Mouse (Mus musculus) olfactory bulb, adult 2 months (tissue): ENCODE measurements around the gene Gm11563.

Experiments
- CTCF ChIP-seq: fragments of 200-500 bp; IDR thresholded peaks from 2 replicates; pipeline ENCODE4 v1.5.1; 2012; ENCODE audit warnings: low read depth, mild to moderate bottlenecking, low read length, moderate library complexity; ENCODE audit not compliant: insufficient read depth
- POLR2A ChIP-seq: fragments of 200-500 bp; IDR thresholded peaks from 2 replicates; pipeline ENCODE4 v1.6.1; 2012; ENCODE audit warnings: mild to moderate bottlenecking, low read depth, low read length, moderate library complexity; ENCODE audit not compliant: insufficient read depth

DNA sequence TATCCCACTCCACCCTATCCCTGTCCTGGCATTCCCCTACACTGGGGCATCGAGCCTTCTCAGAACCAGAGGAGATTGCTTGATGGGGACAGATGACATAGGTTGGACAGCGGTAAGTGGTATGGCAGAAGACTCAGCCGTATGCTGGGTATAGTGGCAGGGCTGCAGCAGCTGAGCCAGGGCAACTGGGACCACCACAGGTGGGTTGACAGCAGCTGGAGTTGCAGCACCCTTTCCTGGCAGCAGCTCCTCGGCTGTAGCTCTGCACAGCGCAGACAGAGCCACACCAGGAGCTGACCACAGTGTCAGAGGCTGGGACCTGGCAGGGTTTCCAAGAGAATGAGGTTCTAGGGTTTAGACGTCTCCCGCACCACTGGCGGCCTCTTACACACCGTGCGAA lies 4.0 kb upstream of the Gm11563 start:
- no peak for TF ChIP-seq CTCF
- no peak for TF ChIP-seq POLR2A
